ENCODE assay signal across 7 mouse cellular contexts in the genomic region with DNA sequence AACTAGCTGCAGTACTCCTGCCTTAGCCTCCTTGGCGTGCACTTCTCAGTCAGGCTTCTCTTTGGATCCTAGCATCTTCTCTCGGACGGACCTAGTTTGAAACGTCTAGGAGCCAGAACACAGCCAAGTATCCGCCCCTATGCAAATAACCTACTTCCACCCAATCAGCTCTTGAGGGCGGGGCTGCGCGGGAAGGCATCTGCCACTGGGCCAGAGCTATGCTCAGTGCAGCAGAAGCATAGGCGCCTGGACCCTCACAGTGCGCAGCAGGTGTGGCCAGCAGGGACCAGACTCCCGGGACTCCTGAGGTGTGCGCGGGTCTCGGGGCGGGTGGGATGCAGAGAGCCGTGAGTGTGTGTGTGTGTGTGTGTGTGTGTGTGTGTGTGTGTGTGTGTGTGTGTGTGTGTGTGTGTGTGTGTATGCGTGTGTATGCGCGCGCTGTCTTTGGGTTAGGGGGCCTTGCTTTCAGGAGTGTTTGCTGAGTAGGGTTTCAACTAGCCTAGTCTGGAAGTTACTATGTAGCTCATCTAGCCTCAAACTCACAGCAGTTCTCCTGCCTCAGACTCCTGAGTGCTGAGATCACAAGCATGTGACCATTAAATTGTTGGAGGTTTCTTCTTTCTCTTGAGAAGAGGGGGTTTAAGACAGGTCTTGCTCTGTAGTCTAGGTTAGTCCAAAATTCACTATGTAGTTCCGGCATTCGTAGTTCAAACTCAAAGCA. TPM values are rescaled to one million over a fixed set of nuclear protein-coding genes. Genes with fewer than 3 reads are reported as not detected.
DNase-seq lines count a peak whose midpoint lies in the region; ATAC-seq and TF ChIP-seq lines count a peak whose summit lies in the region.

No protein-coding gene starts in this region.

- H3K4me1 ChIP-seq in bone marrow, adult 2 months (ENCODE audit: control insufficient read depth, insufficient read depth, low read length): peaks cover 4% of the 10 kb centered on the region
- no peaks in the 10 kb centered on the region for H3K4me1 ChIP-seq in forebrain, postnatal 0 days (ENCODE audit: insufficient read depth)
- peaks cover 21% of the 10 kb centered on the region for H3K4me1 ChIP-seq in hindbrain, embryonic 10.5 days (replicated peaks)

- TF ChIP-seq CTCF in bone marrow, adult 2 months (IDR thresholded peaks at IDR 0.05; ENCODE audit: control insufficient read depth, insufficient read depth, low read length): no peak
- no peak for TF ChIP-seq CTCF in forebrain, postnatal 0 days (IDR thresholded peaks at IDR 0.05; ENCODE audit: low read depth)

- DNase-seq in Muller cell, postnatal 12 days (ENCODE audit: inconsistent ontology term): peak; percentile 84
- peak; percentile 78 for DNase-seq in forebrain, postnatal 0 days
- peak; percentile 80 for DNase-seq in hindbrain, embryonic 10.5 days (ENCODE audit: low spot score)
- DNase-seq in left cerebral cortex, postnatal 36 days (ENCODE audit: low spot score in 2 of 2): peak; percentile 21 to 22
- peak; percentile 61 for DNase-seq in right cerebral cortex, postnatal 4 days

- no peaks in the 10 kb centered on the region for H3K36me3 ChIP-seq in forebrain, postnatal 0 days (ENCODE audit: insufficient read depth)
- H3K36me3 ChIP-seq in hindbrain, embryonic 10.5 days: no peaks in the 10 kb centered on the region

- peak; percentile 31; the same call in 1 of the 2 replicates for TF ChIP-seq POLR2A in bone marrow, adult 2 months (IDR thresholded peaks at IDR 0.05; ENCODE audit: borderline replicate concordance, control insufficient read depth, low read depth, low read length)

- H3K9me3 ChIP-seq in forebrain, postnatal 0 days (ENCODE audit: low read length): no peaks in the 10 kb centered on the region
- H3K9me3 ChIP-seq in hindbrain, embryonic 10.5 days: no peaks in the 10 kb centered on the region

- intact Hi-C loops in left cerebral cortex, postnatal 36 days (cut with DNase I): no loop called here

- WGBS in bone marrow, adult 2 months: 18% methylated on average over 22 of the region's 22 CpGs
- whole genome bisulfite sequencing in forebrain, postnatal 0 days: 17% methylated on average over 22 of the region's 22 CpGs
- 15% methylated on average over 22 of the region's 22 CpGs for WGBS in hindbrain, embryonic 10.5 days

- H3K27me3 ChIP-seq in forebrain, postnatal 0 days (ENCODE audit: insufficient read depth, low read length): no peaks in the 10 kb centered on the region
- peaks cover 41% of the 10 kb centered on the region for H3K27me3 ChIP-seq in hindbrain, embryonic 10.5 days (ENCODE audit: insufficient read depth, poor library complexity, severe bottlenecking)

- peak overlapping the region; percentile 36 for H3K4me2 ChIP-seq in forebrain, postnatal 0 days (ENCODE audit: low read depth)

- no peak overlapping the region for H3K27ac ChIP-seq in bone marrow, adult 2 months (ENCODE audit: control insufficient read depth, insufficient read depth, low read depth, low read length, poor library complexity)
- no peak overlapping the region for H3K27ac ChIP-seq in forebrain, postnatal 0 days (ENCODE audit: low read depth, low read length)
- H3K27ac ChIP-seq in hindbrain, embryonic 10.5 days: no peak overlapping the region

- peak overlapping the region; percentile 8 for H3K4me3 ChIP-seq in bone marrow, adult 2 months (replicated peaks; ENCODE audit: control insufficient read depth, low read depth, low read length)
- no peak overlapping the region; the same call in 1 of the 2 replicates for H3K4me3 ChIP-seq in forebrain, postnatal 0 days (ENCODE audit: low read depth, low read length)
- peak overlapping the region; percentile 36 for H3K4me3 ChIP-seq in hindbrain, embryonic 10.5 days

- no peak overlapping the region for H3K9ac ChIP-seq in forebrain, postnatal 0 days

- ATAC-seq in forebrain, postnatal 0 days: peak; percentile 96
- peak; percentile 99 for ATAC-seq in megakaryocyte-erythroid progenitor cell, adult 5-6 weeks (replicated peaks; ENCODE audit: low FRiP score, low TSS enrichment, poor library complexity, severe bottlenecking)

RNA-seq across cellular contexts. Expression of a gene that starts 13.2 kb away (rescaled TPM):
- 1.3 and 2.7 TPM in 2 replicates for polyA plus RNA-seq in bone marrow, adult 2 months (2011; ENCODE audit: insufficient read depth, insufficient read length, low replicate concordance, missing spikeins)
- 0.90 TPM in 1 of 2 replicates, not detected in the other for total RNA-seq in forebrain, postnatal 0 days (2014; rRNA removed)
- 1.3 and 1.7 TPM in 2 replicates for polyA plus RNA-seq in forebrain, postnatal 0 days (2015; fragmentation: Nextera tagmentation; extraction: Ambion mirVana)
- polyA plus RNA-seq in hindbrain, embryonic 10.5 days (2016; fragmentation: Nextera tagmentation; extraction: Ambion mirVana): 0.58 and 0.76 TPM in 2 replicates
- under 1 TPM; 0.61 to 0.64 TPM for total RNA-seq in left cerebral cortex, postnatal 36 days (2021)
- 0.46 and 0.92 TPM in 2 replicates for total RNA-seq in megakaryocyte-erythroid progenitor cell, adult 5-6 weeks (2014; fragmentation: Nextera tagmentation)
- total RNA-seq in megakaryocyte-erythroid progenitor cell, adult 5-6 weeks (2017): not detected in 2 replicates

RNA-seq across cellular contexts. Expression of a gene that starts 13.4 kb away (rescaled TPM):
- polyA plus RNA-seq in bone marrow, adult 2 months (2011; ENCODE audit: insufficient read depth, insufficient read length, low replicate concordance, missing spikeins): 13.9 and 33.6 TPM in 2 replicates
- 59.3 and 74.9 TPM in 2 replicates for total RNA-seq in forebrain, postnatal 0 days (2014; rRNA removed)
- 56.5 and 64.4 TPM in 2 replicates for polyA plus RNA-seq in forebrain, postnatal 0 days (2015; fragmentation: Nextera tagmentation; extraction: Ambion mirVana)
- polyA plus RNA-seq in hindbrain, embryonic 10.5 days (2016; fragmentation: Nextera tagmentation; extraction: Ambion mirVana): 46.9 and 48.3 TPM in 2 replicates
- total RNA-seq in left cerebral cortex, postnatal 36 days (2021): 10 to 100 TPM; 47.9 to 50.5 TPM
- 50.6 and 63.7 TPM in 2 replicates for total RNA-seq in megakaryocyte-erythroid progenitor cell, adult 5-6 weeks (2014; fragmentation: Nextera tagmentation)
- 28.6 and 44.9 TPM in 2 replicates for total RNA-seq in megakaryocyte-erythroid progenitor cell, adult 5-6 weeks (2017)

RNA-seq across cellular contexts. Expression of a gene that starts 13.7 kb away (rescaled TPM):
- 7.0 and 14.4 TPM in 2 replicates for polyA plus RNA-seq in bone marrow, adult 2 months (2011; ENCODE audit: insufficient read depth, insufficient read length, low replicate concordance, missing spikeins)
- 8.5 and 10.2 TPM in 2 replicates for total RNA-seq in forebrain, postnatal 0 days (2014; rRNA removed)
- 6.0 and 7.9 TPM in 2 replicates for polyA plus RNA-seq in forebrain, postnatal 0 days (2015; fragmentation: Nextera tagmentation; extraction: Ambion mirVana)
- 19.5 and 20.6 TPM in 2 replicates for polyA plus RNA-seq in hindbrain, embryonic 10.5 days (2016; fragmentation: Nextera tagmentation; extraction: Ambion mirVana)
- 10 to 100 TPM; 12.7 to 16.7 TPM for total RNA-seq in left cerebral cortex, postnatal 36 days (2021)
- 5.6 and 10.7 TPM in 2 replicates for total RNA-seq in megakaryocyte-erythroid progenitor cell, adult 5-6 weeks (2014; fragmentation: Nextera tagmentation)
- 9.1 and 18.3 TPM in 2 replicates for total RNA-seq in megakaryocyte-erythroid progenitor cell, adult 5-6 weeks (2017)

RNA-seq across cellular contexts. Expression of a gene that starts 19.5 kb away (rescaled TPM):
- 10.8 and 22.0 TPM in 2 replicates for polyA plus RNA-seq in bone marrow, adult 2 months (2011; ENCODE audit: insufficient read depth, insufficient read length, low replicate concordance, missing spikeins)
- total RNA-seq in forebrain, postnatal 0 days (2014; rRNA removed): 60.7 and 74.9 TPM in 2 replicates
- 43.3 and 52.7 TPM in 2 replicates for polyA plus RNA-seq in forebrain, postnatal 0 days (2015; fragmentation: Nextera tagmentation; extraction: Ambion mirVana)
- polyA plus RNA-seq in hindbrain, embryonic 10.5 days (2016; fragmentation: Nextera tagmentation; extraction: Ambion mirVana): 56.2 and 64.9 TPM in 2 replicates
- 10 to 100 TPM; 42.9 to 60.1 TPM for total RNA-seq in left cerebral cortex, postnatal 36 days (2021)
- total RNA-seq in megakaryocyte-erythroid progenitor cell, adult 5-6 weeks (2014; fragmentation: Nextera tagmentation): 40.0 and 40.9 TPM in 2 replicates
- 12.2 and 18.0 TPM in 2 replicates for total RNA-seq in megakaryocyte-erythroid progenitor cell, adult 5-6 weeks (2017)

RNA-seq across cellular contexts. Expression of a gene that starts 21.6 kb away (rescaled TPM):
- 16.1 and 29.5 TPM in 2 replicates for polyA plus RNA-seq in bone marrow, adult 2 months (2011; ENCODE audit: insufficient read depth, insufficient read length, low replicate concordance, missing spikeins)
- 6.6 and 7.2 TPM in 2 replicates for total RNA-seq in forebrain, postnatal 0 days (2014; rRNA removed)
- 55.9 and 58.0 TPM in 2 replicates for polyA plus RNA-seq in forebrain, postnatal 0 days (2015; fragmentation: Nextera tagmentation; extraction: Ambion mirVana)
- polyA plus RNA-seq in hindbrain, embryonic 10.5 days (2016; fragmentation: Nextera tagmentation; extraction: Ambion mirVana): 37.0 and 38.0 TPM in 2 replicates
- total RNA-seq in left cerebral cortex, postnatal 36 days (2021): 10 to 100 TPM; 18.5 to 27.4 TPM
- total RNA-seq in megakaryocyte-erythroid progenitor cell, adult 5-6 weeks (2014; fragmentation: Nextera tagmentation): 41.3 and 47.8 TPM in 2 replicates
- 6.7 and 16.3 TPM in 2 replicates for total RNA-seq in megakaryocyte-erythroid progenitor cell, adult 5-6 weeks (2017)

Comparison
In these comparisons a context has a peak if more than half of its experiments do, and no peak if none do; other contexts are left out.
1. DNase-seq: peak in every context shown above with its lines; median percentile 84 in Muller cell, postnatal 12 days; 80 in hindbrain, embryonic 10.5 days; 78 in forebrain, postnatal 0 days; 61 in right cerebral cortex, postnatal 4 days; 22 in left cerebral cortex, postnatal 36 days.